Mouse (Mus musculus): Measurements from ENCODE around the gene Irs1.

GRCm38 (mm10) chr1:82260055-82260454 lies 31.2 kb downstream of the Irs1 start:
- TF ChIP-seq CTCF (IDR thresholded peaks at IDR 0.05; ENCODE audit: low read depth, low read length) (no peak), POLR2A (IDR thresholded peaks at IDR 0.05; ENCODE audit: extremely low read depth, insufficient read depth, low read length) (no peak)
